Mouse (Mus musculus): ENCODE measurements at regions not wholly inside any gene's neighbourhood (a gene's known extent, or its start where the extent isn't known, plus 50 kb on each side); places are given as distances from the start of the nearest gene placed in this dataset.

GRCm38 (mm10) chr4:84209538-84209937 is 465.5 kb downstream of the Bnc2 start:
- TF ChIP-seq CTCF (IDR thresholded peaks at IDR 0.05), result no peak
- TF ChIP-seq EP300 (IDR thresholded peaks at IDR 0.05), result no peak
- H3K9me3 ChIP-seq (ENCODE audit: low read length), result no peaks in the 10 kb centered on the region
- no peak overlapping the region for H3K27ac ChIP-seq (ENCODE audit: low read length)
- H3K9ac ChIP-seq (replicated peaks; ENCODE audit: low read depth), result no peak overlapping the region
- 0 out of 2 replicates have a peak, but pooled peaks cover 2% of the 10 kb centered on the region for H3K4me1 ChIP-seq (ENCODE audit: insufficient read depth, low read depth, low read length)
- DNase-seq (ENCODE audit: low spot score) (no peak), ATAC-seq (no peak)
- H3K27me3 ChIP-seq (replicated peaks; ENCODE audit: insufficient read depth, low read length), result no peaks in the 10 kb centered on the region
- H3K36me3 ChIP-seq (ENCODE audit: insufficient read depth, low read length), result no peaks in the 10 kb centered on the region
- H3K4me2 ChIP-seq (replicated peaks; ENCODE audit: low read depth, low read length), result no peak overlapping the region
- no peak overlapping the region for H3K4me3 ChIP-seq (ENCODE audit: low read depth, low read length)
- WGBS, result 77% methylated on average over 2 of the region's 2 CpGs

- DNase-seq (ENCODE audit: low spot score) (no peak), ATAC-seq (no peak)
- Histone ChIP-seq H3K4me2 (replicated peaks; ENCODE audit: low read depth, low read length) (no peak overlapping the region), H3K9ac (replicated peaks; ENCODE audit: low read depth) (no peak overlapping the region), H3K36me3 (ENCODE audit: insufficient read depth, low read length) (no peaks in the 10 kb centered on the region), H3K4me3 (ENCODE audit: low read depth, low read length) (no peak overlapping the region), H3K27me3 (replicated peaks; ENCODE audit: insufficient read depth, low read length) (no peaks in the 10 kb centered on the region), H3K27ac (ENCODE audit: low read length) (no peak overlapping the region), H3K9me3 (ENCODE audit: low read length) (no peaks in the 10 kb centered on the region), H3K4me1 (ENCODE audit: insufficient read depth, low read depth, low read length) (0 out of 2 replicates have a peak, but pooled peaks cover 2% of the 10 kb centered on the region)
- WGBS, result 66% methylated on average over 11 of the region's 11 CpGs
- no peak for TF ChIP-seq CTCF (IDR thresholded peaks at IDR 0.05)
- no peak for TF ChIP-seq EP300 (IDR thresholded peaks at IDR 0.05)
These were observed 463.7 kb downstream of the Bnc2 start for GRCm38 (mm10) chr4:84211311-84211875.

DNA sequence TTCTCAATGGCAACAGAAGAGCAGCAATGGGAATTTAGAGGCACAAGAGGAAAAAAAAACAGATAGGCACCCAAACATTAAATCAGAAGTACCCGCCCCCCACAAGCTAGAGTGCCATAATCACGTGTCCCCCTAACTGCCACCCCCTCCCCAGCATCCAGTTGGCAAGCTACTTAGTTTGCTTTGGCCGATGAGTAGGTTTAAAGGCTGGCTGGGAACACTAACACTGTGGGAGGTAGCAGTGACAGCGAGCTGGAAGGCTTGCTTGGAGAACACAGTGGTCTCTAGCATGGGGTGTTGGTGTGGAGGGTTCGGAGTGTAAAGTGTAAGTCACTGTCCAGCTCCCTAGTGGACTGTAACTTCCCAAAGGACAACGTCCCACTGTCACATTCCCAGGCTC is 463.1 kb downstream of the Bnc2 start:
- ATAC-seq (no peak), DNase-seq (ENCODE audit: low spot score) (no peak)
- H3K4me1 ChIP-seq (ENCODE audit: insufficient read depth, low read depth, low read length), result 0 out of 2 replicates have a peak, but pooled peaks cover 2% of the 10 kb centered on the region
- H3K4me2 ChIP-seq (replicated peaks; ENCODE audit: low read depth, low read length), result no peak overlapping the region
- 55% methylated on average over 6 of the region's 6 CpGs for WGBS
- TF ChIP-seq CTCF (IDR thresholded peaks at IDR 0.05), result no peak
- no peak for TF ChIP-seq EP300 (IDR thresholded peaks at IDR 0.05)
- H3K36me3 ChIP-seq (ENCODE audit: insufficient read depth, low read length), result no peaks in the 10 kb centered on the region
- H3K27me3 ChIP-seq (replicated peaks; ENCODE audit: insufficient read depth, low read length), result no peaks in the 10 kb centered on the region
- no peak overlapping the region for H3K9ac ChIP-seq (replicated peaks; ENCODE audit: low read depth)
- H3K4me3 ChIP-seq (ENCODE audit: low read depth, low read length), result no peak overlapping the region
- H3K9me3 ChIP-seq (ENCODE audit: low read length), result no peaks in the 10 kb centered on the region
- no peak overlapping the region for H3K27ac ChIP-seq (ENCODE audit: low read length)

GRCm38 (mm10) chr4:84214523-84214922 is 460.6 kb downstream of the Bnc2 start:
- no peak for ATAC-seq
- Histone ChIP-seq H3K36me3 (ENCODE audit: insufficient read depth, low read length) (no peaks in the 10 kb centered on the region), H3K4me1 (ENCODE audit: insufficient read depth, low read depth, low read length) (no peaks in the 10 kb centered on the region), H3K9me3 (ENCODE audit: low read length) (no peaks in the 10 kb centered on the region), H3K9ac (replicated peaks; ENCODE audit: low read depth) (no peak overlapping the region), H3K4me2 (replicated peaks; ENCODE audit: low read depth, low read length) (no peak overlapping the region), H3K27ac (ENCODE audit: low read length) (no peak overlapping the region), H3K4me3 (ENCODE audit: low read depth, low read length) (no peak overlapping the region), H3K27me3 (replicated peaks; ENCODE audit: insufficient read depth, low read length) (no peaks in the 10 kb centered on the region)
- TF ChIP-seq CTCF (IDR thresholded peaks at IDR 0.05), result no peak
- TF ChIP-seq EP300 (IDR thresholded peaks at IDR 0.05), result no peak
- WGBS, result 57% methylated on average over 8 of the region's 8 CpGs
- DNase-seq (ENCODE audit: low spot score), result no peak

- Histone ChIP-seq H3K27me3 (replicated peaks; ENCODE audit: insufficient read depth, low read length) (no peaks in the 10 kb centered on the region), H3K36me3 (ENCODE audit: insufficient read depth, low read length) (no peaks in the 10 kb centered on the region), H3K9me3 (ENCODE audit: low read length) (no peaks in the 10 kb centered on the region), H3K4me2 (replicated peaks; ENCODE audit: low read depth, low read length) (no peak overlapping the region), H3K9ac (replicated peaks; ENCODE audit: low read depth) (no peak overlapping the region), H3K4me3 (ENCODE audit: low read depth, low read length) (no peak overlapping the region), H3K27ac (ENCODE audit: low read length) (no peak overlapping the region), H3K4me1 (ENCODE audit: insufficient read depth, low read depth, low read length) (no peaks in the 10 kb centered on the region)
- ATAC-seq (no peak), DNase-seq (ENCODE audit: low spot score) (no peak)
- TF ChIP-seq EP300 (IDR thresholded peaks at IDR 0.05) (no peak), CTCF (IDR thresholded peaks at IDR 0.05) (no peak)
- 80% methylated on average over 4 of the region's 4 CpGs for WGBS
These were observed 456.1 kb downstream of the Bnc2 start for GRCm38 (mm10) chr4:84218961-84219360.

GRCm38 (mm10) chr4:84222057-84222717 is 452.9 kb downstream of the Bnc2 start:
- no peak for TF ChIP-seq EP300 (IDR thresholded peaks at IDR 0.05)
- no peak for TF ChIP-seq CTCF (IDR thresholded peaks at IDR 0.05)
- Histone ChIP-seq H3K9me3 (ENCODE audit: low read length) (no peaks in the 10 kb centered on the region), H3K27ac (ENCODE audit: low read length) (no peak overlapping the region), H3K9ac (replicated peaks; ENCODE audit: low read depth) (no peak overlapping the region), H3K4me3 (ENCODE audit: low read depth, low read length) (no peak overlapping the region), H3K27me3 (replicated peaks; ENCODE audit: insufficient read depth, low read length) (no peaks in the 10 kb centered on the region), H3K4me2 (replicated peaks; ENCODE audit: low read depth, low read length) (no peak overlapping the region), H3K36me3 (ENCODE audit: insufficient read depth, low read length) (no peaks in the 10 kb centered on the region), H3K4me1 (ENCODE audit: insufficient read depth, low read depth, low read length) (no peaks in the 10 kb centered on the region)
- no peak for ATAC-seq
- WGBS, result 67% methylated on average over 4 of the region's 4 CpGs
- DNase-seq (ENCODE audit: low spot score), result no peak

All from lung, postnatal 0 days (tissue).